Mouse (Mus musculus): ENCODE data around the gene Fmr1.
A peak's percentile ranks its signal among the peaks of the same experiment; 100 is the strongest.
"Not testable (repeated sequence)": the region's sequence is repeated elsewhere in the genome, so short reads cannot be mapped to it uniquely, and the experiment has no call there.

The Fmr1 gene

GRCm38 (mm10) chrX:68678333-68678740, at the start of gene Fmr1:
Gene Fmr1 (plus strand): TSS chrX:68678541.
- DNase-seq (ENCODE audit: low spot score) = peak; percentile 93

GRCm38 (mm10) chrX:68641603-68642002, 36.7 kb upstream of the Fmr1 start:
- DNase-seq (ENCODE audit: low spot score) = no peak

GRCm38 (mm10) chrX:68645154-68645919, 33.0 kb upstream of the Fmr1 start:
- no peak for DNase-seq (ENCODE audit: low spot score)

GRCm38 (mm10) chrX:68677508-68677907, 833 bp upstream of the Fmr1 start:
- DNase-seq (ENCODE audit: low spot score) = no peak

- no peak for DNase-seq (ENCODE audit: low spot score)
Measured at GRCm38 (mm10) chrX:68678815-68679486, 610 bp downstream of the Fmr1 start.

- no peak for DNase-seq (ENCODE audit: low spot score)
Measured at GRCm38 (mm10) chrX:68684706-68685105, 6.4 kb downstream of the Fmr1 start.

GRCm38 (mm10) chrX:68691936-68692335, 13.6 kb downstream of the Fmr1 start:
- DNase-seq (ENCODE audit: low spot score) = not testable (repeated sequence)

- no peak for DNase-seq (ENCODE audit: low spot score)
Measured at GRCm38 (mm10) chrX:68736902-68737301, 58.6 kb downstream of the Fmr1 start.

GRCm38 (mm10) chrX:68740088-68740487, 61.7 kb downstream of the Fmr1 start:
- no peak for DNase-seq (ENCODE audit: low spot score)

- no peak for DNase-seq (ENCODE audit: low spot score)
Measured at GRCm38 (mm10) chrX:68761606-68762005, 83.3 kb downstream of the Fmr1 start, which contains the start of gene Fmr1nb. Gene Fmr1nb (plus strand): TSS chrX:68761839.
